Comparison of ENCODE assay signal across 12 mouse cellular contexts in genomic region chr1:191875683-191876305, GRCm38 (mm10). TPM values are rescaled to one million over a fixed set of nuclear protein-coding genes. Genes with fewer than 3 reads are reported as not detected.
A peak's percentile ranks its signal among the peaks of the same experiment; 100 is the strongest.
DNase-seq lines count a peak whose midpoint lies in the region; ATAC-seq and TF ChIP-seq lines count a peak whose summit lies in the region.
"Had no signal": no experiment of that assay in that cellular context is flagged by ENCODE, and none has a peak within 500 bp of the region (broad histone marks: within the 10 kb centered on the region; RNA-seq: fewer than 3 reads in every experiment).

No protein-coding gene starts in this region.

- H3K27me3 ChIP-seq in kidney, embryonic 14.5 days (ENCODE audit: control insufficient read depth, insufficient read depth, low read length): no peaks in the 10 kb centered on the region
- H3K27me3 ChIP-seq in MEL (ENCODE audit: control insufficient read depth in 1 of 2, insufficient read depth in 2 of 2, low read length in 2 of 2): no peaks in the 10 kb centered on the region
- peaks cover 9% of the 10 kb centered on the region for H3K27me3 ChIP-seq in megakaryocyte, embryonic 14.5 days (replicated peaks)
- H3K27me3 ChIP-seq: midbrain, embryonic 13.5 days had no signal

- peaks cover 4% of the 10 kb centered on the region; the same call in 1 of the 2 replicates for H3K4me1 ChIP-seq in kidney, embryonic 14.5 days (ENCODE audit: control insufficient read depth, insufficient read depth, low read length)
- H3K4me1 ChIP-seq in MEL (ENCODE audit: control insufficient read depth in 1 of 2, insufficient read depth in 2 of 2, low read length in 2 of 2): peaks cover 0 to 30% of the 10 kb centered on the region in 2 experiments; a peak in 3 of 4 replicates
- peaks cover 89% of the 10 kb centered on the region for H3K4me1 ChIP-seq in megakaryocyte, embryonic 14.5 days

- H3K9ac ChIP-seq in kidney, embryonic 14.5 days (ENCODE audit: low read depth, low read length): no peak overlapping the region
- H3K9ac ChIP-seq in MEL (ENCODE audit: control insufficient read depth, low read depth, low read length, poor library complexity, severe bottlenecking): peak overlapping the region; percentile 58
- H3K9ac ChIP-seq: hindbrain, embryonic 14.5 days; midbrain, embryonic 13.5 days had no signal

- TF ChIP-seq POLR2A in MEL (IDR thresholded peaks at IDR 0.05; ENCODE audit: control insufficient read depth in 1 of 2, insufficient read depth in 1 of 2, low read depth in 1 of 2, low read length in 2 of 2, poor library complexity in 1 of 2): peak in 1 of 2 experiments; percentile 71; a peak in 2 of 4 replicates

- intact Hi-C loops in gastrocnemius, postnatal 14 days (cut with DNase I; ENCODE audit: low total_unique reads): no loop called here

- no peaks in the 10 kb centered on the region for H3K79me2 ChIP-seq in MEL (ENCODE audit: control insufficient read depth, insufficient read depth, low read length, poor library complexity)

- no peaks in the 10 kb centered on the region for H3K9me3 ChIP-seq in kidney, embryonic 14.5 days (ENCODE audit: control insufficient read depth, low read length)
- H3K9me3 ChIP-seq in MEL (replicated peaks; ENCODE audit: insufficient read depth, low read length): no peaks in the 10 kb centered on the region
- no peaks in the 10 kb centered on the region for H3K9me3 ChIP-seq in megakaryocyte, embryonic 14.5 days
- H3K9me3 ChIP-seq: midbrain, embryonic 13.5 days had no signal

- peak; percentile 30 to 55; a peak in 2 of 4 replicates for TF ChIP-seq EP300 in MEL (IDR thresholded peaks at IDR 0.05; ENCODE audit: low read depth in 1 of 2, low read length in 2 of 2)

- TF ChIP-seq CTCF in MEL (IDR thresholded peaks at IDR 0.05 in 2 of 3, conservative IDR thresholded peaks at IDR 0.05 in 1 of 3; ENCODE audit: control insufficient read depth in 1 of 3, insufficient read depth in 1 of 3, low read depth in 2 of 3, low read length in 3 of 3, poor library complexity in 1 of 3, severe bottlenecking in 1 of 3): no peak

- H3K27ac ChIP-seq in kidney, embryonic 14.5 days (ENCODE audit: low read depth, low read length): no peak overlapping the region
- H3K27ac ChIP-seq in MEL (ENCODE audit: control insufficient read depth, low read depth, low read length): peak overlapping the region; percentile 74
- H3K27ac ChIP-seq: heart, adult 2 months; hindbrain, embryonic 14.5 days; midbrain, embryonic 13.5 days had no signal

- no peak overlapping the region for H3K4me2 ChIP-seq in kidney, embryonic 14.5 days (replicated peaks; ENCODE audit: low read depth, low read length)
- H3K4me2 ChIP-seq: hindbrain, embryonic 14.5 days; midbrain, embryonic 13.5 days had no signal

- 31% methylated on average over 9 of the region's 9 CpGs for WGBS in kidney, embryonic 14.5 days

- ATAC-seq in kidney, embryonic 14.5 days (ENCODE audit: low FRiP score, low TSS enrichment): peak; percentile 66; the same call in 1 of the 2 replicates
- ATAC-seq: midbrain, embryonic 13.5 days had no signal

- H3K4me3 ChIP-seq in kidney, embryonic 14.5 days (ENCODE audit: low read length): no peak overlapping the region
- H3K4me3 ChIP-seq in MEL (ENCODE audit: control insufficient read depth in 1 of 2, insufficient read depth in 1 of 2, low read depth in 2 of 2, low read length in 2 of 2): peak overlapping the region; percentile 38 to 48
- peak overlapping the region; percentile 60 for H3K4me3 ChIP-seq in megakaryocyte, embryonic 14.5 days (replicated peaks)
- H3K4me3 ChIP-seq: heart, adult 2 months; midbrain, embryonic 13.5 days had no signal

- no peak for DNase-seq in kidney, adult 18-20 months
- peak; percentile 86 for DNase-seq in MEL (ENCODE audit: low read depth, low spot score)
- DNase-seq in induced T-regulatory cell, adult 2 months (ENCODE audit: low read depth): peak; percentile 5
- no peak for DNase-seq in gastrocnemius, postnatal 14 days
- no peak for DNase-seq in testis, postnatal 10 days (ENCODE audit: low spot score)
- DNase-seq in layer of hippocampus, adult 11-12 months (ENCODE audit: low spot score): no peak
- DNase-seq: heart, adult 2 months; right cerebral cortex, postnatal 4 days had no signal

- no peaks in the 10 kb centered on the region for H3K36me3 ChIP-seq in kidney, embryonic 14.5 days (ENCODE audit: control insufficient read depth, insufficient read depth, low read length)
- H3K36me3 ChIP-seq in MEL (ENCODE audit: control insufficient read depth in 1 of 2, insufficient read depth in 2 of 2, low read length in 2 of 2): peaks cover 0 to 12% of the 10 kb centered on the region in 2 experiments; a peak in 2 of 4 replicates
- H3K36me3 ChIP-seq in megakaryocyte, embryonic 14.5 days (replicated peaks; ENCODE audit: low read length): peaks cover 2% of the 10 kb centered on the region
- H3K36me3 ChIP-seq: midbrain, embryonic 13.5 days had no signal

- TF ChIP-seq RAD21 in MEL (IDR thresholded peaks at IDR 0.05; ENCODE audit: low read depth, low read length): no peak

TF ChIP-seq in MEL, 35 proteins besides CTCF, POLR2A, EP300 and RAD21 (continues in another document):
- TF ChIP-seq TBP (IDR thresholded peaks at IDR 0.05; ENCODE audit: low read depth, low read length) (peak; percentile 69), MEF2A (IDR thresholded peaks at IDR 0.05; ENCODE audit: extremely low read depth, insufficient replicate concordance, low read depth, low read length, poor library complexity, severe bottlenecking) (no peak), SMC3 (IDR thresholded peaks at IDR 0.05; ENCODE audit: low read depth, low read length) (no peak), USF1 (IDR thresholded peaks at IDR 0.05; ENCODE audit: low read depth, low read length) (no peak), ZKSCAN1 (IDR thresholded peaks at IDR 0.05; ENCODE audit: low read depth, low read length) (no peak), HCFC1 (IDR thresholded peaks at IDR 0.05; ENCODE audit: low read depth, low read length) (peak; percentile 49; the same call in 1 of the 2 replicates), CHD1 (IDR thresholded peaks at IDR 0.05; ENCODE audit: low read depth, low read length) (peak; percentile 56; the same call in 1 of the 2 replicates), E2F4 (IDR thresholded peaks at IDR 0.05; ENCODE audit: borderline replicate concordance, low read depth, low read length) (no peak), ELF1 (IDR thresholded peaks at IDR 0.05; ENCODE audit: low read depth, low read length) (peak; percentile 88), NRF1 (IDR thresholded peaks at IDR 0.05; ENCODE audit: insufficient read depth, low read depth, low read length, poor library complexity, severe bottlenecking) (no peak), RCOR1 (IDR thresholded peaks at IDR 0.05; ENCODE audit: low read depth, low read length) (no peak), MXI1 (IDR thresholded peaks at IDR 0.05; ENCODE audit: low read depth, low read length) (no peak; the same call in 1 of the 2 replicates), TCF12 (IDR thresholded peaks at IDR 0.05; ENCODE audit: low read depth, low read length) (no peak), MYC (IDR thresholded peaks at IDR 0.05; ENCODE audit: low read depth, low read length) (peak; percentile 65; the same call in 1 of the 2 replicates), ZMIZ1 (IDR thresholded peaks at IDR 0.05; ENCODE audit: low read depth, low read length) (no peak; the same call in 1 of the 2 replicates), ETS1 (IDR thresholded peaks at IDR 0.05; ENCODE audit: low read depth, low read length) (peak; percentile 56; the same call in 1 of the 2 replicates), MAFK (IDR thresholded peaks at IDR 0.05; ENCODE audit: borderline replicate concordance, low read depth, low read length) (peak; percentile 58; the same call in 1 of the 2 replicates), NELFE (IDR thresholded peaks at IDR 0.05; ENCODE audit: low read depth, low read length) (peak; percentile 46; the same call in 1 of the 2 replicates), TAL1 (IDR thresholded peaks at IDR 0.05; ENCODE audit: low read length) (no peak), MAX (IDR thresholded peaks at IDR 0.05; ENCODE audit: low read length) (0 out of 2 replicates have a peak, but pooled peaks have one; percentile 37), CHD2 (IDR thresholded peaks at IDR 0.05; ENCODE audit: low read length) (no peak), MAZ (IDR thresholded peaks at IDR 0.05; ENCODE audit: low read depth, low read length) (no peak), GATA1 (IDR thresholded peaks at IDR 0.05; ENCODE audit: low read depth, low read length) (0 out of 2 replicates have a peak, but pooled peaks have one; percentile 2), KAT2A (conservative IDR thresholded peaks at IDR 0.05; ENCODE audit: low read depth, low read length) (no peak; the same call in 1 of the 2 replicates), GABPA (IDR thresholded peaks at IDR 0.05; ENCODE audit: low read depth, low read length) (peak; percentile 79; the same call in 1 of the 2 replicates), USF2 (IDR thresholded peaks at IDR 0.05; ENCODE audit: borderline replicate concordance in 1 of 2, insufficient read depth in 1 of 2, low read depth in 1 of 2, low read length in 2 of 2) (no peak), ZNF384 (IDR thresholded peaks at IDR 0.05; ENCODE audit: low read depth, low read length) (no peak), BHLHE40 (IDR thresholded peaks at IDR 0.05; ENCODE audit: borderline replicate concordance, low read depth, low read length) (no peak), JUND (IDR thresholded peaks at IDR 0.05; ENCODE audit: low read depth, low read length) (peak; percentile 54; the same call in 1 of the 2 replicates), ZC3H11A (IDR thresholded peaks at IDR 0.05; ENCODE audit: low read depth, low read length) (0 out of 2 replicates have a peak, but pooled peaks have one; percentile 7)

RNA-seq across cellular contexts. Expression of gene Slc30a1, which starts 30.8 kb away (rescaled TPM):
- polyA plus RNA-seq in kidney, embryonic 14.5 days (2014; fragmentation: Nextera tagmentation; extraction: Ambion mirVana): 2.0 and 2.4 TPM in 2 replicates
- total RNA-seq in MEL (2012; rRNA removed): 10.2 and 10.7 TPM in 2 replicates
- 10 to 100 TPM in 1 of 2 experiments, not detected in 1; 10.4 TPM for polyA plus RNA-seq in MEL (2012; ENCODE audit: insufficient read depth in 1 of 2, insufficient read length in 2 of 2, low read depth in 1 of 2, low replicate concordance in 2 of 2, missing spikeins in 1 of 2)
- 22.9 and 46.4 TPM in 2 replicates for polyA plus RNA-seq in megakaryocyte, embryonic 14.5 days (2012; ENCODE audit: insufficient read depth, low replicate concordance)
- 1 to 10 TPM; 8.0 to 8.1 TPM for total RNA-seq in gastrocnemius, postnatal 14 days (2021)

RNA-seq across cellular contexts. Expression of gene Nek2, which starts 54.5 kb away (rescaled TPM):
- 26.3 and 45.5 TPM in 2 replicates for polyA plus RNA-seq in kidney, embryonic 14.5 days (2014; fragmentation: Nextera tagmentation; extraction: Ambion mirVana)
- total RNA-seq in MEL (2012; rRNA removed): 34.9 and 35.8 TPM in 2 replicates
- 10 to 100 TPM in 1 of 2 experiments, not detected in 1; 56.5 TPM for polyA plus RNA-seq in MEL (2012; ENCODE audit: insufficient read depth in 1 of 2, insufficient read length in 2 of 2, low read depth in 1 of 2, low replicate concordance in 2 of 2, missing spikeins in 1 of 2)
- polyA plus RNA-seq in megakaryocyte, embryonic 14.5 days (2012; ENCODE audit: insufficient read depth, low replicate concordance): 1.6 and 1.7 TPM in 2 replicates
- 1 to 10 TPM; 1.6 TPM for total RNA-seq in gastrocnemius, postnatal 14 days (2021)

Comparison
In these comparisons a context has a peak if more than half of its experiments do, and no peak if none do; other contexts are left out.
1. DNase-seq: peak in MEL (single experiment) and induced T-regulatory cell, adult 2 months (single experiment); none in kidney, adult 18-20 months (single experiment), gastrocnemius, postnatal 14 days (single experiment), testis, postnatal 10 days (single experiment) and layer of hippocampus, adult 11-12 months (single experiment).